Mouse (Mus musculus): ENCODE measurements around the gene Agrp.
A peak's percentile ranks its signal among the peaks of the same experiment; 100 is the strongest.
"Not testable (repeated sequence)": the region's sequence is repeated elsewhere in the genome, so short reads cannot be mapped to it uniquely, and the experiment has no call there.

Gene Agrp

DNA sequence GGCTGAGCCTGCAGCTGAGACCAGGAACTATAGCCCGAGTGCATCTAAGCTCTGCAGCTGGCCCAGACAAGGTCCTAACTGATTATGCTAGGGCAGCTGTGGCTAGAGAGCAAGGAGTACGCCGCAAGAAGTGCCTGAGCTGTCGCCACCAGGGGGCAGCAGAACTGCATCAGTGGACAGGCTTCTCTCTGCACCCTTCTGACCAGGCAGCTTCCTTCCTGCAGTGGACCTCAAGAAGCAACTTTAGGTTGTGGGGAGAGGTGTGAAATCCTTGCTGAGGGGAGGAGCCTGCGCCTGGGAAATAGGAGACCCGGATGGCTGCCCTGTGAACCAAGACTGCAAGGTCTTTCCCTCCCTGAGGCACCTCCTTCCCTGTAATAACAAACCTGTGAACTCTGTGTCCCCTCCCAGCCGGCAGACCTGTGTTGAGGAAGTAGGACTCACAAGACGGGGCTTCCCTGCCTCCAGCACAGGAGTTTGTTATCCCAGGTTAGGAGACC, 14.7 kb downstream of the Agrp start:
- peak; percentile 78 for DNase-seq (ENCODE audit: low read depth, low spot score)

DNA sequence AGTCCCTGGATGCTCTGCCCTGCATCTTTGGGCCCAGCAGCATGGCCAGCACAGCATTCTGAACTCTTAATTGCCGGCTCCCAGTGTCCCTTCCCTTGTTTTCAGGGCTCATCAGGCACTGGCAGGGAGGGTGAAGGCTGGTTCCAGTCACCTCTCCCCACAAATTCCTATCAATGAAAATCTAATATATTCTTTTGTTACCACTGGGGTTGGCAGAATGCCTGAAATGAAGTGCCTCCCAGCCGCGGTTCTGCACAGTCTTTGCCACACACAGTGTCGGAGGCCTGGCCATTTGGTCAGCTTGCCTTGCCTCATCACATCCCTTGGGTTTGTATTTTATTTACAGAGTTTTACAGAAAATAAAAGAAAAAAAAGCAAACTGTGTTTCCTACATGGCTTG, 15.4 kb downstream of the Agrp start:
- DNase-seq (ENCODE audit: low read depth, low spot score) = no peak

DNA sequence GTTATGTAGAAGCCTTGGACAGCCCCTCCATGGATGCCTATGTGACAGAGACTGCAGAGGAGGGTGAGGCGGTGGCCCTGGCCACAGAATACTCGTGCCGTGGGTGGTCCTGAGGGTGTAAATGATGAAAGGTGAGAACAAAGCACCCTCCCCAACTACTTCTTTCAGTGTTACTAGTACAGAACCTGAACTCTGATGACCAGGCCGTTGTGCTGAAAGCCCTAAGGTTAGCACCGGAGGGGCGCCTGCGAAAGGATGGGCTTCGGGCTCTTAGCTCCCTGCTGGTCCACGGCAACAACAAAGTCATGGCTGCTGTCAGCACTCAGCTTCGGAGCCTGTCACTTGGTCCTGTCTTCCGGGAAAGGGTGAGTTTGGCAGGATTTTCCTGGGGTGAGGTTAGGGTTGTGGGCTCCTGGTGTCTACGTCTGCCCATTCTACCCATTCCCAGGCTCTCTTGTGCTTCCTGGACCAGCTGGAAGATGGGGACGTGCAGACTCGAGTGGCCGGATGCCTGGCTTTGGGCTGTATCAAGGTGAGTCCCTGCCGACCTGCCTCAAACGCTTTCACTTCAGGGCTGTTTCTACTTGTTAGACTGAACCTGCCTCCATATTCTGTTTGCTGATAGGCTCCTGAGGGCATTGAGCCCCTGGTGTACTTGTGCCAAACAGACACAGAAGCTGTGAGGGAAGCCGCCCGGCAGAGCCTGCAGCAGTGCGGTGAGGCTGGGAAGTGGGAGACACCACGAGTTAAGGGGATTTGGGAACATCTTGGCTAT, 16.1 kb downstream of the Agrp start:
- no peak for DNase-seq (ENCODE audit: low read depth, low spot score)

DNA sequence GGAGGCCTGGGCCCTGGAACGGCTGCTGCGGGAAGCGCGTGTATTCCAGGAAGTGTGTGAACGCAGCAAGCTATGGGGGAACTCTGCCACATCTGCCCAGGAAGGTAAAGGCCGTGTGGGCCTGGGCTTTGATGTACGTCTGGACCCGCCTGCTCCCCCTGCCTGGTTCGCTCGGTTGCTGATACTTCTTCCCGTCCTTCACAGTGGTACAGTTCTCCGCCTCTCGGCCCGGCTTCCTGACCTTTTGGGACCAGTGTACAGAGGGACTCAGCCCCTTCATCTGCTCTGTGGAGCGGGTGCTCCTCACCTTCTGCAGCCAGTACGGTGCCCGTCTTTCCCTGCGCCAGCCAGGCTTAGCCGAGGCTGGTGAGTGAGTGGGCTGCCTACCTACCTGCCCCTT, 17.0 kb downstream of the Agrp start:
- DNase-seq (ENCODE audit: low read depth, low spot score) = no peak

DNA sequence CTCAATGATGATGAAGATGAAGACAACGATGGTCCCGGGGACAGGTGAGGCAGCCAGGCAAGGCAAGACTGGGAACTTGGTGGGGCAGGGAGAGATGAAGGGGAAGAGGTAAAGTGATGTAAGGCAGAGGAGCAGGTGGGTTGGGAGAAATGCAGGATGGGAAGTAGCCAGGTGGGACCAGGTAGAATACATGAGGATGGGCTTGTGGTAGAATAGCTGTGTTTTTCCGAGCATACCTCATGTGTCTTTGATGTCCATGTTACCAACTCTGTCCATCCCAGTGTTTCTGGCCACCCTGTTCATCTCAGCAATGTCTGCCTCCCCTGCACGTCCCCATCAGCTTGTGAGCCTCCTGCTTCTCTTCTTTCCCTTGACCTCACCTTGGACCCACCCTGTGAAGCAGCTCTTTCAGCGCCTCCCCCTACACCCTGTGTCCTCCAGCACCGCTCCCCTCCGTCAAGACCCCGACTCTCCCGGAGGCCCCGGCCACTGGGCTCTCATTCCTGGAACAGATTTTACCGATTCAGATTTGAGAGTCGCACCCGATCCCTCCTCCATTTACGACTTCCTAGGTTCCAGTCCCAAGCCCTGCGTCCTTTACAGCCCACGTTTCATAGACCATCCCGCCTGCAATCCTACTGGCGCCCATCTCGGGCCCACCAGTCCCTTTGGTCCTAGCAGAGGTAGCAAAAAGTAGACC, 18.2 kb downstream of the Agrp start:
- DNase-seq (ENCODE audit: low read depth, low spot score) = no peak

DNA sequence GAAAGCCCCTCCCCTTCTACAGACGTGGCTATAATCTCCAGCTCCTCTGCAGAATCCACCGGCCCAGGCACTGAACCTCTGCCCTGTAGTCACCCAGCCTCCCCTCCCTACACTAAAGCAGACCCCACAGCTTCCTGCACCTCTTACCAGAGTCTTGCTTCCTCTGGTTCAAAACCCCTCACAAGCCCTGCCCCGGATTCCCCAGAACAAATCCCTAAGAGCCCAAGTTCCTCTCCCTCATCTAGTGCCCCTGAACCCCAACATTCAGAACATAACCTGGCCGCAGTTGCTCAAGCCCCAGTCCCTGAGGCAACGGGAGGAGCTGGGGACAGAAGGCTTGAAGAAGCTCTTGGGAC, 18.9 kb downstream of the Agrp start:
- no peak for DNase-seq (ENCODE audit: low read depth, low spot score)

DNA sequence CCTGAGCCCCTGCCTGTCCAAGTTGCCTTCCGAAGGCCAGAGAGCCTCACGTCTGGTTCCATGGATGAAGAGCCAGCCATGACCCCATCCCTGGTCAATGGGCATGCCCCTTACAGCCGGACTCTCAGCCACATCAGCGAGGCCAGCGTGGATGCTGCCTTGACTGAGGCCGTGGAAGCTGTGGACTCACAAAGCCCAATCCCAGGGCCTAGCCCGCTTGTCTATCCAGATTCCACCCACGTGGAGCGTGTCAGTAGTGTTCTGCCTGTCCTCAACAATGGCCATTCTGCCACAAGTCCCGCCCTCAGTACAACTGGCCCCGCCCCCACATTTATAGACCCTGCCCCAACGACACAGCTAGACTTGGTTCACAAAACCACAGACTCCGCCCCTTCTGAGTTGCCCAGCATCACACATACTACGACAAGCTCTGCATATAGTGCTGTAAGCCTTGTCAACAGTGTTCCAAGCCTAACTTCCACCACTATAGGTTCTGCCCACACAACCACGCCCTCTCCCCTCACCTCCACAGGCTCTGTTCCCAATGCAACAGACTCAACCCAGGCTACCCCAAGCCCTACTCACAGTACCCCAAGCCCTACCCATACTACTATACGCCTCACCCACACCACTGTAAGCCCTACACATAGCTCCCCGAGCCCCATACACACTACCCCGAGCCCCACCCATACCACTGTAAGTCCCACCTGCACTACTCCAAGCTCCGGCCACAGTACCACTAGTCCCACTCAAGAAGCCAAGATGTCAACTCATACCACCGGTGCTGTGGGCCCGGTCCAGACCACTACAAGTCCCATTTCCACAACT, 19.5 kb downstream of the Agrp start:
- no peak for DNase-seq (ENCODE audit: low read depth, low spot score)

DNA sequence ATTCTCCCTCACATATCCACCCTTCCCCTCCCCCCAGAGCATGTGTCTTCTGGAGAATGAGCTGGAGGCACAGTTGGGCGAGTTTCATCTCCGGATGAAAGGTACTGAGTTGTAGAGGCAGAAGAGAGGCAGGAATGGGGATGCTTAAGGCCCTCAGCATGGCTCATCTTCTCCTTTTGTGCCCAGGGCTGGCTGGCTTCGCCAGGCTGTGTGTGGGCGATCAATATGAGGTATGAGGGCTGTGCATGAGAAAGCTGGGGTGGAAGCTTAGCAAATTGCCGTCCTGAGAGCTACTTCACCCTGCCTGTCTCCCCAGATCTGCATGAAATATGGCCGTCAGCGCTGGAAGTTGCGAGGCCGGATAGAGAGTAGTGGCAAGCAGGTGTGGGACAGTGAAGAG, 21.3 kb downstream of the Agrp start:
- no peak for DNase-seq (ENCODE audit: low read depth, low spot score)

DNA sequence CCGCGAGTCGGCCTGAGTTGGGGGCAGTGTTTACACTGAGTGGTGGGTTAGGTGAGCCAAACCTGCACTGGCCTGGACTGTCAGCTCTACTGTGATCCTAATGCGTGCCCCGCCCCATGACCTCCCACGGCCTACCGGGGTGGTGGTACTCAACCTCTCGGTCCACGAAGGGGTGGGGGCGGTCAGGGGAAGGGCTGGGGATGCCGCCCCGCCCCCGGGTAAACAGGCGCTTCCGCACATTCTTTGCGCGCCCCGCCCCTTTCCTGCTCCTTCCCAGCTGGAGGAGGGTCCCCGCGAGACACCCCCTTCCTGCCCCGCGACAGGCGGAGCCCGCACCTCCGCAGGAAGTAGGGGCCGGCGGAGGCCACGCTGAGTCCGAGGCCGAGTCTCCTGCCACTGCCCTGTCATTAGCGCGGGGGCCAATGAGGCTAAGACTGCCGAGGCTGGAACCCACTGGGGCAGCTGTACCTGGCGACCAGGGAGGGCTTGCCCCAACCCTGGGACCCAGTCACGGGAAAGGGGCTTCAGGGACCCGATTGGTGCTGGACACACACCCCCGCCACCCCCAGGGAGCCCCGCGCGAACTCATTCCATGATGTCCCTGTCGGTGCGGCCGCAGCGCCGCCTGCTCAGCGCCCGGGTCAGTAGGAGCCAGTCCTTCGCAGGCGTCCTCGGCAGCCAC, 23.2 kb downstream of the Agrp start:
- no peak for DNase-seq (ENCODE audit: low read depth, low spot score)

DNA sequence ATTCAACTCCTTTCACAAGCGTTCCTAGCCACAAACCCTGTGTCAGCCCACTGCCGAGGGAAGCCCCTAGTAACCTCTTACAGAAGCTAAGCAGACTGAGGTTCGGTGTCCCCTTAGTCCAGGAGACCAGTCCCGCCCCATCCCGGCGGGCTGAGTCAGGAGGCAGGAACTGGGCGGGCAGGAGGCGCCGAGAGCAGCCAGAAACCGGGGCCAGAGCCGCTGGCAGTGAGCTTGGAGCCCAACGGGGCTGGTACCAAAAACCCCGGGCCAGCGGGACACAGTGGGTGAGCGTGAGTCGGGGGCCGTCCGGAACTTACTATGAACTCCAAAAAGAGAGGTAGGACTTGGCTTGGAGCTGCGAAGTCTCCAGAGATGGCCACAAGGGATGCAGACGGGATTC, 24.2 kb downstream of the Agrp start:
- no peak for DNase-seq (ENCODE audit: low read depth, low spot score)

DNA sequence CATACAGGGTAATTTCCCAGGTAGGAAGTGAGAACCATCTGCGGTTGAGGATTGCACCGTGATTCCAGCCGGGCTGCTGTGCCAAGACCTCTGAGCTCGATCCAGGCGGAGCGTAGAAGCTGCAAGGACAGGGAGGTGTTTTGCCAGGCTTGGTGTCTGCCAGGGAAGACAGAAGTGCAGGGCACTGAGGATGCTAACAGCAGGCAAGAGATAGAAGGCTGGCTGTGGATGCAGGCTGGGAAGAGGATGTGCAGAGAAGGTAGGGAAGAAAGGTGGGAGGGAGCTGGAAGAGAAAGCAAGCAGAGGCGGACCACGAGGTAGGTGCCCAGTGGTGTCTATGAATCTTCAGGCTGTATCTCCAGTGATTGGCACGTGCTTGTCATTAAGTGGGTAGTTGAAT, 25.4 kb downstream of the Agrp start:
- no peak for DNase-seq (ENCODE audit: low read depth, low spot score)

DNA sequence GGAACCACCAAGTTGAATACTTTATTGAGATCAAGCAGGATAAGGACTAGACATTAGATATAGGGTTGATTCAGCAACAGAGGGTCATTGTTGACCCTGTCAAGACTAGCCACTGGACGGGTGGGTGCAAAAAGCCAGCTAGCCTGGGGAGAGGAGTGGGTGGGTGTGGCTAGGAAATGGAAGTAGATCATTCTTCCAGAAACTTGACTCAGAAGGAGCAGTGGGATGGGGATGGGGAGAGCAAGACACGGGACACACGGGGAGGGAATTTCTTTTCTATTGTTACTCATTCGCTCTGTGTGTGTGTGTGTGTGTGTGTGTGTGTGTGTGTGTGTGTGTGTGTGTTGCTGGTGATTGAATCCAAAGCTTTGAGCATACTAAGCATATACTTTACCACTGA, 27.4 kb downstream of the Agrp start:
- DNase-seq (ENCODE audit: low read depth, low spot score) = no peak

DNA sequence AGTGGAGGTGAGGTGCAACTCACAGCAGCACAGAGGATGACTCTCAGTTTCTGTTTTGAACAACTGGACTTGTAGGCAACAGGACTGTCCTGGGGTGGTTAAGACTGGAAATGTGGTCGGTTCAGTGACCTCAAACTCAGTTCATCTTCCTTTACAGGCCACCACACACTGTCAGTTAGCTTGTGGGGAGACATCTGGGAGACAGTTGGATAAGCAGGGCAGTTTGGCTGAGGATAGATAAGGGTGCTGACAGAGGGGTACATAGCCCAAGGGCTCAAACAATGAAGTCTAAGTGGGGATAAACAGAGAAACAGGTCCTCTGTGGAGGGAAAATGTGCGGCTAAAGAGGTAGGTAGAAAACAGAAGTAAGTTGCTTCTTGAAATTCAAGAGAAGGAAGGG, 27.8 kb downstream of the Agrp start:
- DNase-seq (ENCODE audit: low read depth, low spot score) = no peak

DNA sequence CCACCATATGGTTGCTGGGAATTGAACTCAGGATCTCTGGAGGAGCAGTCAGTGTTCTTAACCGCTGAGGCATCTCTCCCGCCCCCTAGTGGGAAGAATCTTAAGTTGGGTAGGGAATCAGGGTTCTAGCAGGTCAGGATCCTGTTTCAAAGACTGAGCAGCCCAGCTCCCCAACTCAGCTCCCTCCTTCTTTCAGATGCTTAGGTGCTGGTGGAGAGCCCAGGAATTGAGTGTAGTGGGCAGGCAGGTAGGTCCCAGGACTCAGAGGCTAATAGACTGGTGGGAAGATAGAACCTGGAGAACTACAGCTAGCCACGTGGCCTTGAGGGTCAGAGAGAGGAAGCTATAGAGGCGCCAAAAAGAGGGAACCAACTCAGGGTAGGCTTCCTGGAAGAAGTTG, 29.5 kb downstream of the Agrp start:
- peak; percentile 47 for DNase-seq (ENCODE audit: low read depth, low spot score)

DNA sequence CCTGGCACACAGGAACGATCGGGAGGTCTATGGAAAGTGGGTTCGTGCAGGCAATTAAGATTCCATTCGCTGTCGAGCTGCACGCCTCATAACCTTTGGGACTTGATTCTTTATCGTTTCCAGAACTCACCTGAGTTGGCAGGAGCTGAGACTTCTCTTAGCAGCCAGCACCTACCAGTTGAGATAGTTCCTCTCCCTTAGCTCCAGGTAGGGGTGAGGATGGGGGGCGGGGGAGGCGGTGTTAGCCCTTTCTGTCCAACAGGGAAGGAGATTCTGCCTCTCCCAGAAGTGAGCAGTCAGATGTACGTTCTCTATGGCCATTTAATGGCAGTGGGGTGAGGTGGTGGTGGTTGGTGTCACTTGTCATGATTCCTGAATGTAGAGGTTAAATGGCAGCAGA, 30.1 kb downstream of the Agrp start:
- no peak for DNase-seq (ENCODE audit: low read depth, low spot score)

DNA sequence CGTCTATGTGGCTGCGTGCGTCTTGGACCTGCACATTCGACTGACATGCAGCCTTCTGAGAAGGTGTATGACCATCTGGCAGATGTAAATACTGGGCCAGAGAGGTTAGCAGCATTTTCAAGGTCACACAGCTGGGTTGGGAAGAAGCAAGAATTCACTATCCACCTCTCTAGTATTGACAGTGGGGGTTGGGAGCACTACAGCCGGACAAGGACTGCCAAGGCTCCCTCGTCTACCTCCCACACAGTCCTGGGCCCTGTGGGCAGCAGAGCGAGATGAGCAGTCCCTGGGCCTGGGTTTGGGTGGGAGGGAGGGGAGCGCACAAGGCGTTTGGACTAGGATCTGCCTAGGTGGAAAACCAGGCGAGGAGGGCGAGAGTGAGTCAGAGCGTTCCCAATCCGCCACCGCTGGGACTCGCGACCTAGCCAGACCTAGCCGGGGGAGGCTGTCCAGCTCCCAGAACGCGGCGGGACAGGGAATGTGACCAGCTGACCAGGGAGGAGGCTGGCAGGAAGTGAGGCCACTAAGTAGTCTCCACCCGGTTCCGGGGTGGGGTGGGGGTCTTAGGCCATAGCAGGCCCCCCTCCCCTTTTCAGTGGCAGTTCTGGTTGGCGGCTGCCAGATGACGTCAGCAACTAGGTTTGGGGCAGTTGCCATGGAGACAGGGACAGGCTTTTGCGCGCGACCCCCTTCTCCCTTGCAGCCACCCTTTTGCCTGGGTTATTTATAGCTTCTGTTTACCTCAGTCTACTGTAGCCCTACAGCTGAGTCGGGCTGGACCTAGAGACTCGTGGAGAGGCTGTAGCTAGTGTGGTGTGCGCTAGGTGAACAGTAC, 30.8 kb downstream of the Agrp start:
- DNase-seq (ENCODE audit: low read depth, low spot score) = no peak

DNA sequence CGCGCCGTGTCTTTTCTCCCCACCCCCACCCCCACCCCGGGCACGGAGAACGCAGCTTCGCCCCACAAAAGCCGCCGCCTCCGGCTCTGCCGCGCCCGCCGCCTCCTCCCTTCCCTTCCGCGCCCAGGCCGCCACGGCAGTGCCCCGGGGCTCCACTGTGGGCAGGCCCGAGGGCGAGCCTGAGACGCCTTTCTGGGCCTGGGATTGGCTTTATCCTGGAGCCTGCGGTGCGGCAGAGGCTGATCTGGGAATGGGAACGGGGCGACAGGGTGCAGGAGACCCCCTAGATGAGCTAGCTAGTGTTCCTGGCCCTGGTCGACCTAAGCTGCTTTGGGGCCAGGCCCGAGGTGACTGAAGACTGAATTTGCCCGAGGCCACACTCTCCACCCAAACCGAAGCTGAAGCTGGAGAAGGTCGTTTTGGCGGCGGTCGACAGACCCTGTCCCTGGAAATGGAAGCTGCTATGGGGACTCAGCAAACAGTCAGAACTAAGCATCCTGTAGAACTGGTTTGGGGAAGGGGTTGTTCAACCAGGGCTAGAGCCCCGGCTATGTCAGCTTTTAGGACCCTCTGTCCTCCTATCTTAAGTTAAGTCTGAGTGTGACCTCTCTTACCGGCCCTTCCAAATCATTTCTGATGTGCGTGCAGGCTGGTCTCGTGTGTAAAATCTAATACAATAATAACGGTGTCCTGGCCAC, 31.6 kb downstream of the Agrp start:
- DNase-seq (ENCODE audit: low read depth, low spot score) = no peak

DNA sequence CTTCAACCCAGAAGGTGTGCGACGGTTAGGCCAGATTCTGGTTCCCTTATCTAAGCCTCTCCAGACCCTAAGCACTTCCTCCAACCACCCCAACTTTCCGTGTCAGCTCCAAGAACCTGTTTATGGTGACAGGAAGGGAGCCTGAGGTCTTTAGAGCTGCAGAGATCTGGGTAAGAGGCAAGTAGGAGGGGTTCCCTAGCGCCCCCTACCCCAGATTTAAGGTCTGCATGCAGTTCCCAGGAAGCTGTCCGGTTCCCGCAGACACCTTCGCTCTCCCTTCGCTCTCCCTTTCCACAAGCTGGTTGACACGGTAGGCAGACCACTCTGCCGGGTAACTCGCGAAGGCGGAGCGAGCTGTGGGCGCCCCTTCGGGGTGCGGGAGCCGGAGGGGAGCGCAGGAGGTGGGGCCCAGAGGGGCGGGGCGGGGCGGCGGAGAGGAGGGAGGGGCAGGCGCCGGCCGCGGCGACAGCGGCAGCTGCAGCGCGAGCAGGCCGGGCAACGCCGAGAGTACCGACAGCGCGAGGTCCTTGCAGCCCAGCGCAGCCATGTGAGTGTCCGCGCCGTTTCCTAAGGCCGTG, 32.3 kb downstream of the Agrp start, which contains the start of gene Ripor1:
Gene Ripor1, plus strand, starts transcription at position 452 of the 578 bp plus-strand sequence.
- no peak for DNase-seq (ENCODE audit: low read depth, low spot score)

DNA sequence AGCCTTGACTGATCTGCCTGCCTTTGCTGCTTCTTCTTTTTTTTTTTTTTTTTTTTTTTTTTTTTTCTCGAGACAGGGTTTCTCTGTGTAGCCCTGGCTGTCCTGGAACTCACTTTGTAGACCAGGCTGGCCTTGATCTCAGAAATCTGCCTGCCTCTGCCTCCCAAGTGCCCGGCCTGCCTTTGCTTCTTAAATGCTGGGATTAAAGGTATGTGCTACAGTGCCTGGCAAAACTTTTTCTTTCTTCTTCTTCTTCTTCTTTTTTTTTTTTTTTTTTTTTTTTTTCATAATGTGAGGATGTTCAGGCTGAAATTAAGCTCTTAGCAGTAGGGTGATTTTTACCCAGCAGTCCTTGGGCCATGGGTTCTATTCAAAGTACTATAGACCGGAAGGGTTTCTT, 34.7 kb downstream of the Agrp start:
- not testable (repeated sequence) for DNase-seq (ENCODE audit: low read depth, low spot score)

DNA sequence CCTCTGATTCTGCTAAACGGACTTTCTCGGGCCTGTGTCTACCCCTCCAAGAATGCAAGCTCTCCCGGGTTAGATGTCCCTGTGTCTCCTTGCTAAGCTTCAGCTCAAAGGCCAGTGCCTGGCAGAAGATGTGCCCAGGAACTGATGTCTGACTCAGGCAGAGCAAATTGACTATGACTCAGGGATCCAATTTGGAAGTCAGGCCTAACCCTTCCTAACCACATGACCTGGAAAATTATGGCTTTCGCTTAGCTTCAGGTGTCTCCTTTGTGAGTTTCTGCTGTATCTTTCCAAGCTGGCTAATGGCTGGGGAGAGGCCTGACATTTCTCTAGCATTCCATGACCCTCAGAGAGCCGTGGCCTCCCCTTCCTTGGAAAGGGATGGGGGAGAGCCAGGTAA, 35.9 kb downstream of the Agrp start:
- DNase-seq (ENCODE audit: low read depth, low spot score) = no peak
